Mouse (Mus musculus) limb, embryonic 12.5 days (tissue): ENCODE measurements at regions not wholly inside any gene's neighbourhood (a gene's known extent, or its start where the extent isn't known, plus 50 kb on each side); places are given as distances from the start of the nearest gene placed in this dataset.

Experiments used
- ATAC-seq: fragments of 200-750 bp; cut with Nextera tagmentation; 2 replicates; pipeline ENCODE4 v1.8.0; 2017; ENCODE audit warnings: low read depth, moderate TSS enrichment; ENCODE audit not compliant: insufficient number of reproducible peaks, insufficient read depth, low FRiP score, low TSS enrichment
- H3K27ac ChIP-seq: fragments of 300-500 bp; sonication (generic); 2 replicates; pipeline ENCODE4 v1.5.1; 2016; ENCODE audit warnings: mild to moderate bottlenecking, moderate library complexity
- H3K27me3 ChIP-seq: fragments of 300-500 bp; sonication (generic); 2 replicates; pipeline ENCODE4 v1.6.1; 2016; ENCODE audit warnings: mild to moderate bottlenecking, moderate library complexity
- H3K36me3 ChIP-seq: fragments of 300-500 bp; sonication (generic); 2 replicates; pipeline ENCODE4 v1.6.1; 2016; ENCODE audit warnings: mild to moderate bottlenecking, moderate library complexity
- H3K4me1 ChIP-seq: fragments of 300-500 bp; sonication (generic); replicated peaks from 2 replicates; pipeline ENCODE4 v1.6.1; 2016
- H3K4me2 ChIP-seq: fragments of 300-500 bp; sonication (generic); 2 replicates; pipeline ENCODE4 v1.6.1; 2016; ENCODE audit warnings: mild to moderate bottlenecking, moderate library complexity
- H3K4me3 ChIP-seq: fragments of 300-500 bp; sonication (generic); replicated peaks from 2 replicates; pipeline ENCODE4 v1.5.1; 2016; ENCODE audit warnings: mild to moderate bottlenecking
- H3K9ac ChIP-seq: fragments of 300-500 bp; sonication (generic); replicated peaks from 2 replicates; pipeline ENCODE4 v1.6.1; 2016; ENCODE audit warnings: mild to moderate bottlenecking, moderate library complexity
- H3K9me3 ChIP-seq: fragments of 300-500 bp; sonication (generic); 2 replicates; pipeline ENCODE4 v1.6.1; 2016; ENCODE audit warnings: mild to moderate bottlenecking, moderate library complexity
- WGBS: fragments of 180-500 bp; shearing (Covaris S2); methylation state at CpG from one replicate; pipeline ENCODE4 v1.1.7; 2016; 5-methylcytosine and 5-hydroxymethylcytosine counted together

GRCm38 (mm10) chrX:75643402-75643801, 65.4 kb upstream of the Rab39b start:
- Histone ChIP-seq H3K9me3 (no peaks in the 10 kb centered on the region), H3K4me2 (no peak overlapping the region), H3K36me3 (no peaks in the 10 kb centered on the region), H3K4me1 (no peaks in the 10 kb centered on the region), H3K9ac (no peak overlapping the region), H3K27ac (no peak overlapping the region), H3K4me3 (no peak overlapping the region), H3K27me3 (no peaks in the 10 kb centered on the region)
- no peak for ATAC-seq
- WGBS, result 88% methylated on average over 7 of the region's 7 CpGs
